Mouse (Mus musculus): ENCODE data around the gene Rplp2.

DNA sequence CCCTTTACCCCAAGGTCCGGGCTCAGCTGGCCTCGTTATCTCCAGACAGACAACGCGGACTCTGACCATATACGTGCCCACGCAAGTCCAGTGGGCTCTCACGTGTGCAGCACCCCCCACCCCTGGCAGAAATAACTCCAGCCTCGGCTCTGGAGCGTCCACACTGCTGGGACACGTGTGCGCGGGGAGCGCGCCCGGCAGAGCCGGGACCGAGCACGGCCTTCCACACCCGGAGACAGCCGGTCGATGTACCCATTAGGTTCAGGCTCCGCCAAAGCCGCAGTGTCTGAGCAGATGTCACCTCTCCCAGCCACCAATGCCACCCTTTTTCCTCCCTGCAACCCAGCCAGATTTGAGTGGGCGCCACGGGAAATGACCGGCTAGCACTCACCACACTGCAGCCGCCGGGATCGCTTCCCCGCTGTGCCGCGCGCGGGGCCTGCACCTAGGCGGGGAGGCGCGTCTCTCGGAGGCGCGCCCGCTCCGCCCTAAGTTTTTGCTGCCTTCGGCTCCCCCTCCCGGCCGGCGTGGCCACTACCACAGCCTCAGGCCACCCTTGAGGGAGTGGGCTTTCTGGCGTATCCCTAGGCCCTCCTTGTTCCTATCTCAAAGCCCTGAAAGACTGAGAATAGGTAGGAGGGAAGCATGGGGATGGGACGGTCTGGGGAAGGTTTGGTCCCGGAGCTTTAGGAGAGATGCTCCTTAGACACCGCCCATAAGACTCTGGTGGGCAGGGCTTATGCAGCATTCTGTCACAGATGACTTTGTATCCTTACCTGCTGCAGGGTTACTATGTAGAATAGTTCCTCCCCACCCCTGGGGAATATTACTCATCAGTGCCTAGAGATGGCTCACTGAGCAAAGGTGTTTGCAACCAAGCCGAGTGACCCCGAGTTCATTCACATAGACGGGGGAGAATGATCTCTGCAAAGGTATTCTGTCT, 9.7 kb upstream of the Rplp2 start, which contains the start of gene Slc25a22:
- TF ChIP-seq TAL1 (IDR thresholded peaks at IDR 0.05; ENCODE audit: low read length) = no peak
- no peak for TF ChIP-seq GATA1 (IDR thresholded peaks at IDR 0.05; ENCODE audit: low read length)
